Mouse (Mus musculus): ENCODE measurements around the gene Batf2.
"Not testable (repeated sequence)": the region's sequence is repeated elsewhere in the genome, so short reads cannot be mapped to it uniquely, and the experiment has no call there.

The Batf2 gene

DNA sequence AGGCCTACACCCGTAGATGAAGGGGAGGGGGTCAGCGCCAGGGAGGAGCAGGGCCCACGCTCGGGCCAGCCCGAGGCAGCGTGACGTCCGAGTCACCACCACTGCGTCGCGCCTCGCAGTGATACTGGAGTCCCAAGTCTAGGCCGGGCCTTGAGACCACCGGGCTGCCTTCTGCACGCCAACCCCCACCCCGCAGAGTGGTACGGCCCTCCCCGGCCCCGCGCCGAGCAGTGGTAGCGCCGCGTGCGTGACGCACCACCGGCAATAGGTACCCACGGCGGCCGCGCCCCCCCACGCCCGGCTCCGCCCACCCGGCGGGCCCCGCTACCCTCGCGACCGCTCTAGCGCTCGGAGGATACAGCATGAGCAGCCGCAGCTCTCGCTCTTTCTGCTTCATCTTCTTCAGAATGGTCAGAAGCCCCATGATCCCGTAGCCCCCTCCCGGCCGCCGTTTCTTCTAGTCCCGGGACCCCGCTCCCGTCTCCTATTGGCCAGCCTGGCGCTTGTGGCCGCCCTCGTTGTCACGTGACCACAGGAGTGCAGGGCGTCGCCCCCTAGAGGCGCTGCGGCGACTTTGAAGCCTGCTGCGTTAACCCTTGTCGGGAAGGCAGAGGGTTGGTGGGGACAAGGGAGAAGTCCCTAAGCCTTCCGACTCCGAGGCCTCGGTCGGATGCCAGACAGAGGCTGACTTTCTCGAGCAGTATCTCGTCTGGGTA lies at the start of gene Batf2:
Batf2 (plus strand) TSS at position 306 of the 716 bp plus-strand sequence.
- DNase-seq (ENCODE audit: low spot score), result peak; percentile 97

DNA sequence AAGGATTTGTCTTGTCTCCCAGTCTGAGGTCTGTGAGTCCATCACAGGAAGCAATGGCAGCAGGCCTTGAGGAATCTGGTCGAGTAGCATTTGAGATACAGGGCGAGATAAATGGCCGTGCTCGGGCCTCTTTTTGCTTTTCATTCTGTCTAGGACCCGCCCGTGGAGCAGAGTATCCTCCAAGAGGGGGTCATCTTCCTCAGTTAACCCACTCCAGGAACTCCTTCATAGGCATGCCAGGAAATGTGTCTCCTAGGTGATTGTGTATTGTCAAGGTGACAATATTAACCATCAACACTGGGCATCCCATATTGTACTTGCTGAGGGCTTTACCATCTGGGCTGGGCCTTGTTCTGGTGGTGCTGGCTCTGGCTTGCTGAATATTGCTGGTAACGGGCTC lies 46.7 kb upstream of the Batf2 start, which contains the start of gene AC131692.1:
AC131692.1 (plus strand) TSS at position 301 of the 400 bp plus-strand sequence.
- DNase-seq (ENCODE audit: low spot score), result no peak

DNA sequence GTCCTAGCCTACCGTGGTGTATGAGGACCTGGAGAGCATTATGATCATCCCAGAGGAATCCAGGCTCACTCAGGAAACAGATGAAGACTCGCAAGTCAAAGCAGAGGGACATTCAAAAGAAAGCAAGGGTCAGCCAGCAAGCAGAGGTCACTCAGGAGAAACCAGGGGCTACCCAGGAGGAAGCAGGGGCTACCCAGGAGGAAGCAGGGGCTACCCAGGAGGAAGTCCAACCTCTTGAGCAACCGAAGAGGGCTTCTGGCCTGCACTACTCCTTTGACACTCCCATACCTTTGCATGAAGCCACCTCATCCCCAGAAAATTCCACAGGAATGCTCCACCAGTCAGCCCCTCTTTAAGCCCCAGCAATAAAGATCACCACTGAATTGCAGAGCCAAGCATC lies 42.9 kb upstream of the Batf2 start:
- no peak for DNase-seq (ENCODE audit: low spot score)

DNA sequence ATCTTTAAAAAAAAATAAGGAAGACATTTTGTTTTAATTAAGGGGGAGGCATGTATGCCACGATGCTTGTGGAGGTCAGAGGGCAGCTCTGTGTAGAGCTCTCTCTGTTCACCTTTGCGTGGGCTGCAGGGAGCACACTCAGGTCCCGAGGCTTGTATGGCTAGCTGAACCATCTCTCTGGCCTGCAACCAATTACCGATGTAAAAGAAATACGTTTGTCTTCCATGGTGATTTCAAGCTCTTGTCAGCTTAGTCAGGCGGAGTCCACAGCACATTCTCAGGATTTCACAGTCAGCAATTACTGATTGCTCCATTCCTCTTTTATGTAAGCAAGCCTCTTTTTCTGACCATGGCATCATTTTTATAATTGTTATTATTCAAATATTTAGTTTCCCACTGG lies 39.6 kb upstream of the Batf2 start:
- DNase-seq (ENCODE audit: low spot score), result no peak

DNA sequence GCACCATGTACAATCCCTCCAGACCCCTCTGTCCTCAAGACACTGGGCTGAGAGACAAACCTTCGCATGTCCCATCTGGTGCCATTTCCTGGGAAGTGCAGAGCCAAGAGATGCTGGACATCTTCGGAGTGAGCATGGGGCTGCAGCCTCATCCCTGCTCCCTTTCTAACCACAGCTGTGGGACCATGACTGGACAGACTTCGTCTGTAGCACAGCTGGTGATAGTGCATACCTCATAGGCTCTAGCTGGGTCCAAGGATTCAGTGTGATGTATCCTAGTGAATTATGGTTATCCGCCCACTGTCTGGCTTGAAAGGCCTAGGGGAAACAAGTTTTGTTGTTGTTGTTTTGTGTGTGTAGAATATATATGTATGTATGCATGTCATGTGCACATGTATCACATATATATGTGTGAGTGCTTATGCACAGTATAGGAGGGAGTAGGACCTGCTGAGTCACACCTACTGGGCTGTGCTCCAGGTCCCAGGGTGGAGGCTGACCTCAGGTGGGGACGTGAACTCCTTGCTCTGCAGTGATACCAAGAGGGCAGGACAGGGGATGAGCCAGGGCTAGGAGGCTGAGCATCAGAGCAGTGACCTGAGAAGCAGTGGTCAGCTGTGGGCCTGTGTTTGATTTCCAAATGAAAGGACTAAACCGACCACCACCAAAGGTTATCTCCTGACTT lies 38.5 kb upstream of the Batf2 start:
- DNase-seq (ENCODE audit: low spot score), result no peak

DNA sequence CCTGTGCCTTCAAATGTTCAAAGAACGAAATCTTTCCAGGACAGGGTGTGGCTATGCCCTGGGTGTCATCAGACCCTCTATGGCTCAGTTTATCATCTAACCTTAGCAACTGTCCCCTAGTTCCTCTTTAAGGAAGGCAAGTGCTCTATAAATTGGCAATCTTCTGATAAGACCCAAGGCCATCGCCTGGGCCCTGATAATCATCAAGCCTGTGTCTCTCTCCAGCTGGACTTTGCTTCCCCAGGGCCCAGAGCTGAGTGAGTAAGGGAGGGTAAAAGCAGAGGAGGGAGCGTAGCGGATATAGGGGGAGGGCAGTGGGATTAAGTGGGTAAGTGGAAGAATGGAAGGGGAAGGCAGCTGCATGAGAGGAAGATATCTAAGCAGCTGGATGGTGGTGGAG lies 36.3 kb upstream of the Batf2 start:
- DNase-seq (ENCODE audit: low spot score), result peak; percentile 51

DNA sequence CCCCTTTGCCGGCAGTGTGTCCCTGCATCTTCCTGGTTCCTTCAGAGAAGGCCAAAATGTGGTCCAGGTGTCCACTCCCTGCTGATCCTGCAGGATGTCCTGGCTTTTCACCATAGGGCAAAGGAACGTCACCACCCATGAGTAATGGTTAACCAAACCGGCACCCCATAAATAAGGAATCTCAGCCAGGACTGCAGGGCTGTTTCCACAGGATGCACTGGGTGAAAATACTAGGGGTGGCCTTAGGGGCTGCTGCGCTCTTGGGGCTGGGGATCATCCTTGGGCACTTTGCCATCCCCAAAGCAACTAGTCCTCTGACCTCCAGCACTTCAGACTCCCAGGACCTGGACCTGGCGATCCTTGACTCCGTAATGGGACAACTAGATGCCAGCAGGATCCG lies 35.2 kb upstream of the Batf2 start, which contains the start of gene Naaladl1:
Naaladl1 (plus strand) TSS at position 197 of the 400 bp plus-strand sequence.
- DNase-seq (ENCODE audit: low spot score), result no peak

DNA sequence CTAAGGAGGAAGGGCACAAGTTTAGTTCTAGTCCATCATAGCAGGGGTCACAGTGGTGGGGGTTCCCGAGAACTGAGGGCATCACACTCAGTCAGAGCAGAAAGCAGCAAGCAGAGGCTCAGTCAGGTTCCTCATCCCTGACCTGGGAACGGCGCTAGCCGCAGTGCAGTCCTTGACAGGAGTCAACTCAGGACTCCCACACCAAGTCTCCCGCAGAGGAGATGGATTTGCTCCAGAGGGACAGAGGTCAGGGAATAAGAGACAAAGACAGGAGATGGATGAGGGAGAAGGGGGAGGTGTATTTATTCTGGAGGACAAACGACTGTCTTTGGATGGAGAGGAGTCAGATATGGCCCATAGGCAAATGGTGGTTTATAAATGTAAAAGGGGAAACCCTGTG lies 27.7 kb upstream of the Batf2 start:
- no peak for DNase-seq (ENCODE audit: low spot score)

DNA sequence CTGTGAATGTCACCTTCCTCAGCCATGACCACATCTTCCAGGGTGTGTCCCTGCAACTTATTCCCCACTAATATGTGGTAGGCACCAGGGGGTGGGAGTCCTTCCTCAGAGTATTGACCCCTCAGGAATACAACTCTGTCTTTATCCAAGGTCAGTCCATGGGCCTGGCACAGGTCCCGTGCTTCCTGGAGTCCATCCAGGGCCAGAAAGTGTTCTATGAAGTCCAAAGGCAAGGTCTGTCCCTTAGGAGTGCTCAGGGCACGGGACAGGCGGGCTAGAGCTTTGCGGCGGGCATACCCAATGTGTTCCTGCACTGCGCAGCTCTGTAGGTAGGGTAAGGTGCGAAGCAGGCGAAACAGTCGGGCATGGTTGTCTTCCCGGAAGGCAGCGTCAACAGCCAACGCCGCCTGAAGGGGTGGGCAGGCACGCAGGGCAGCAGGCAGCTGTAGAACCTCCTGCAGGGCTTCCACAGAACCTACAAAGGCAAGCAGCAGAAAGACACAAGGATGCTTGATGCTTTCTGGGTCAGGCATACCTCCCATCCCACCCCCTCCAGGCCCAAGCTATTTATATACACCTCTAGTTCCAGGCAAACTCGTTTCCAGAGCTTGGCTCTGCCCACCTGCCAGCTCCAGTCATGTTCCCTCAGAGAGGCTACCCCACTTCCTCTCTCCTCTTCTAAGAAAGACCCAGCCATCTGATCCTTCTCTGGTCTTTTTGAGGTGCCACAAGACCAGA lies 24.5 kb upstream of the Batf2 start:
- DNase-seq (ENCODE audit: low spot score), result no peak

DNA sequence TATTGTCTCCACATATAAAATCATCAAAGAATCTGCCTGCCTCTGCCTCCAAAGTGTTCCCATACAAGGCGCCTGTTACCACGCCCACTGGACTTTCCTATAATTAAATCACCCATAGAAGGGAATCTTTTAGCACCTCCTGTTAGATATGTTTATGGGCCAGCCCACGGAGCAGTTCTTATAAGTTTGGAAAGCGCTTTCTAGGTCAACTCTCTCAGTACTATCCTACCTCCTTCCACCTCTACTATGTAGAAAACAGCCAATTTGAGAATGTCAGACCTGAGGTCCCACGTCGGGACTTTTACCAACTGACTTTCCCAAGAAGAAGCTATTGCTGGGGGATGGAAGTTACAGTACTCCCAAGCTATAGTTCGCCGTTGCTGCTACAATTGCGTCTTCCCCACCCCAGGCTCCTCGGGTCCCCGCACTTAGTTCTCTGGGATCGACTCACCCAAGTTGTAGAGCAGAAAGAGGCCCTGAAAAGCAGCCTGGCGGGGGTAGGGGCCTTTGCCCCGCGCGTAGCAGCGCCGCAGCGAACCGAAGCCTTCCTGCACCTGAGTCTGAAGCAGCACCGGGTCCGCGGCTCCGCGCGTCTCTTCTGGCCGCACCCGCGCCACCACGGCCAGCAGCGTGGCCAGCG lies 23.3 kb upstream of the Batf2 start:
- DNase-seq (ENCODE audit: low spot score), result peak; percentile 38

DNA sequence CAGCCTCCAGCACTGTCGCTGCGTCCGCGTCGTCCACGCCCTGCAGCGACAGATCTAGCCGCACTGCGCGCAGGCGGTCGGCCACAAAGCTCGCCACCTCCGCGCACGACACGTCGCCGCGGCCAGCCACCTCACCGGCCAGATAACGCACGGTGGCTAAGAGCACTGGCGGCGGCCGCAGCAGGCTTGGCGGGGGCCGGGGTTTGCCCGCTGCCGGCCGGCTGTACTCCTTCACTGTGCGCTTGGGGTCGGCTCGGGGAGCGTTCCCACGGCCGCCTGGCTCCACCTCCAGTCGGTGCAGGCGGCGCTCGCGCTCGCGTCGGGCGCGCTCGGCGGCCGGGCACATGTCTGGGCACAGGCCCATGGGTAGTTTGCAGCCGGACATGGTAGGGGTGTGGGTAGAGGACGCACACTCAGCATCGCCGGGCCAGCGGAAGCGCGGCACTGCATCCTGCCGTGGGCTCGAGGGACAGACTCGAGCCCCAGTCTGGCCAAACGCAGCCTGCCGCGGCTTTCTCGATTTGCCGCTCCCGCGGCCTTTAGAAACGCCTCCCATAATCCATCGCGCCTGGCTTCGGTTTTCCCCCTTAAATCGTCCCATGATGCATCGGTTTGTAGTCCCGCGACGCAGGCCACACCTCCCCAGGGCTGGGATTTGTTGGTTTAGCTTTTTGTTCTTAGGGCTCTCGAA lies 22.7 kb upstream of the Batf2 start, which contains the start of gene Sac3d1:
Sac3d1 (minus strand) TSS at position 665 of the 691 bp plus-strand sequence.
- DNase-seq (ENCODE audit: low spot score), result peak; percentile 96

DNA sequence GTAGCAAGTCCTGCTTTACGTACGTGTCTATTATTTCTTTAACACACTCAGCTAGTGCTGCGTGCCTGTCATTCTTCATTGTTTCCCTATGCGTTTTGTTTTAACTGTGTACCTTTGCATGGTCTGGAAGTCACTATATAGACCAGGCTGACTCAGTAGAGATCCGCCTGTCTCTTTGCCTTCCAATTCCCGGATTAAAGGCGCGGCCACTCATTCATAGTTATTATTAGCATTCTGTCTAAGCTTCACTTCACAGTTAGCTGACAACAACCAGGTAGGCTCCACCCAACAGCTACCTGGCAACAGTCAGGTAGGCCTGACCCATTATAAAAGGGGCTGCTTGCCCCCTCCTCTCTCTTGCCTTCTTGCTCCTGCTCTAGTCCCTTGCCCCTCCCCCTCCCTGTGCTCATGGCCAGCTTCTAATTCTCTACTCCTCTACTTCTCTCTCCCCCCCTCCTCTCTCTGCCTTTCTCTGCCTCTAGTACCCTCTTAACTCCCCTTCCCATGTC lies 22.1 kb upstream of the Batf2 start:
- DNase-seq (ENCODE audit: low spot score), result no peak

DNA sequence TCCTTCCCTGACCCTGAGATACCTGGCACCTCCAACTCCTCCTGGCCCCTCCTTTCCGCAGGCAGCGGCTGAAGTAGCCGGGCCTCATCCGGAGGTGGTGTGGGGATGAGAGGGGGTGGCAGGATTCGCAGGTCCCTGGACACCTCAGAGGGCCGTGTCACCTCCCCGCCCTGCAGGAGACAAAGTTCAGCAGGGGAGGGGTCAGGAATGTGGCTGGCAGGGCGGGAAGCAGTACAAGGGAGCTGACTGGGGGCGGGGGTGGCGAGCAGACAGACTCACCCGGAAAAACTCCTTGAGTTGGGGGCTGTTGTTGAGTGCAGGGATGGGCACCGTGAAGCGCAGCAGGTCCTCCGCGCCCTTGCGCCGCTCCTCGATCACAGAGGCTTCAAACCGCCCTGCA lies 19.0 kb upstream of the Batf2 start:
- no peak for DNase-seq (ENCODE audit: low spot score)

DNA sequence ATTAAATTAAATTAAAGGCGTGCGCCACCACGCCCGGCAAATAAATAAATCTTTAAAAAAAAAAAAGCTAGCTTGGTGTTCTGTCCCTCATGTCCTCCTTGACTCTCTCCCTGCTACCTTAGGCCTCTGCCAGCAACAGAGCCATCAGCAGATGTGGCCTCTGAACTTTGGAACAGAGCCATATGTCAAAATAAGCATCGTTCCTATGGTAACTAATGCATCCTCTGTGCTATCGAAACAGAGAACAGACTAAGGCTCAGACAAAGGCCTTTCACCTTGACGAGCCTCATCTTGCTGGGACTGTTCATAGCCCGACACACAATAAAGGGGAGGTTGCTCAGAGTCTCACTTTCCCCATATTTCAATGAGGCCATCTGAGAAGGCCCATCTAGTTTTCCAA lies 17.5 kb upstream of the Batf2 start:
- DNase-seq (ENCODE audit: low spot score), result peak; percentile 91

DNA sequence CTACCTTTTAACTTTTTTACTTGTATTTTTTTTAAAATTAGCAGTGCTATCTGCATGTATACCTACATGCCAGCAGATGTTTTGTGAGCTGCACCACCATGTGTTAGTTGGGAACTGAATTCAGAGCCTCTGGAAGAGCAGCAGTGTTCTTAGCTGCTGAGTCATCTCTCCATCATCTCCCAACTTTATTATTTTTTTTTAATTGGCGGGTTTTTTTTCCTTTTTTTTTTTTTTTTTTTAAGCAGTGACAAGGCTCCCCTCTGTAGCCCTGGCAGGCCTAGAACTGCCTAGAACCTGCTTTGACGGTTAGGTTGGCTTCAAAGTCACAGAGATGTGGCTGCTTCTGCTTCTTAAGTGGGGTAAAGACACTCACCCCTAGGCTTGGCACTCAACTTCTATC lies 15.9 kb upstream of the Batf2 start:
- DNase-seq (ENCODE audit: low spot score), result no peak

DNA sequence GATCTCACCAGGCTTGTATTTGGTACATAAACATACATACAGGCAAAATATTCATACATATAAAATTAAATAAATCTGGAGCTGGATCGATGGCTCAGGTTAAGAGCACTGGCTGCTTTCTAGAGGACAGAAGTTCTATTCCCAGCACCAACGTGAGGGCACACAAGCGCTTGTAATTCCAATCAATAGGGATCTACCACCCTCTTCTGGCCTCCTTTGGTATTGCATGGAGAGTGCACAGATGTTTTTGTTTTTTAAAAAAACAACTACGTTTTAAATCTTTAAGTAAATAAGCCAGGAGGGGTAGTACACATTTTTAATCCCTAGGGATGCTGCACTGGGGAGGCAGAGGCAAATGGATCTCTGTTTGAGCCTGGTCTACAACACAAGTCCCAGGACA lies 14.5 kb upstream of the Batf2 start:
- peak; percentile 77 for DNase-seq (ENCODE audit: low spot score)

DNA sequence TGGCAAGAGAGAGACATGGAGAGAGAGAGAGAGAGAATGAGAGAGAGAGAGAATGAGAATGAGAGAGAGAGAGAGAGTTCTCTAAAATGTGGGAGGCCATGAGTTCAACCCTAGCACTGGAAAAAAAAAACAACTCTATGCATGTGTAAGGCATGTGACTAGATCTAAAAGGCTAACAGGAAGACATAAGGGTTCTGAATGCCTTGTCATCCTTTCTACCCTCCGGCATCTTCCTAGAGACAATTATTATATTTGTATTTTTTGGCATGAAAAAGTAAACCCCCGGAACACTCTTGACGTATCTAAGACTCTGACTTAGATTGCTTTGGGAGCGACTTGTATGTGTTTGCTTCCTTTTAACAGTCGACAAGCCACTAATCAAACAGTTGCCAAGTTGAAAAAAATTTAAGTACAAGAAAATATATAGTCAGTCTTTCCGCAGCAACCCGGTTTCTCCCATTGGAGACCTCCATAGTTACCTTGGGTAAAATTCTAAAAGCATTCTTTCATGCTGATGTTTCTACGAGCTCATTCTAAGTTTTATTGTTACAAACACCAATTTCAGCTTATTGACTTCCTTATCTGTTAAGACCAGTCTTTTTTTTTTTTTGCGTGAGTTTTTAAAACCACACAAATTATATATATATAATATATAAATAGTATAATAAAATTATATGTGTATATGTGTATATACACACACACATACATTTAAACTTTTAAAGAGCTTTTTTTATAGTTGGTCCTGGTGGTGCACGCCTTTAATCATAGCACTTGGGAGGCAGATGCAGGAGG lies 13.8 kb upstream of the Batf2 start:
- no peak for DNase-seq (ENCODE audit: low spot score)

DNA sequence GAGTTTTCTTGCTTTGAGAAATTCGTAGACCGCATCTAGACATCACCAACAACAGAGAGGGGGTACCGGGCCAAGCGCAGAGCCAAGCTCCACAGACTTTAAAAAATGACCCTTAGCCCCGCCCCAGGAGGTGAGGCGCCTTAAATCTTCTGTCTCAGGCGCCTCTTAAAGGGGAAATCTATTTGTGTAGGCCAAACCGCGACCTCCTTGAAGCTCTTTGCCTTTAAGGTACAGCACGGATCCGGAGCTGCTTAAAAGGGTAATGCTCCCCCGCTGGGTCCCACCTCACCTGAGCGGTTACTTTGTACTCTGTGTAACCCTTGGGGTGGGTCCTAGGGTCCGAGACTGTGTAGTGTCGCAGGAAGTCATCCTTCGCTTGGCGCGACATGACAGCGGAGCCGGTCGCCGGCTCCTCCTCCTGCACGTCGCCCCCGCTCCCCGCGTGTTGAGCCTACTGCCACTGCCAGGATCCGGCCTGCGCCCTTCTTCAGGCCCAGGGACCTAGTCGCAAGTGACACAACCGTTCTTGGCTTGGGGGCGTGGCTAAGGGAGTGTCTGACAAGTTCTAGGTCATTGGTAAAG lies 12.9 kb upstream of the Batf2 start, which contains the start of gene Snx15:
Snx15 (minus strand) TSS at position 545 of the 582 bp plus-strand sequence.
- peak; percentile 94 for DNase-seq (ENCODE audit: low spot score)

DNA sequence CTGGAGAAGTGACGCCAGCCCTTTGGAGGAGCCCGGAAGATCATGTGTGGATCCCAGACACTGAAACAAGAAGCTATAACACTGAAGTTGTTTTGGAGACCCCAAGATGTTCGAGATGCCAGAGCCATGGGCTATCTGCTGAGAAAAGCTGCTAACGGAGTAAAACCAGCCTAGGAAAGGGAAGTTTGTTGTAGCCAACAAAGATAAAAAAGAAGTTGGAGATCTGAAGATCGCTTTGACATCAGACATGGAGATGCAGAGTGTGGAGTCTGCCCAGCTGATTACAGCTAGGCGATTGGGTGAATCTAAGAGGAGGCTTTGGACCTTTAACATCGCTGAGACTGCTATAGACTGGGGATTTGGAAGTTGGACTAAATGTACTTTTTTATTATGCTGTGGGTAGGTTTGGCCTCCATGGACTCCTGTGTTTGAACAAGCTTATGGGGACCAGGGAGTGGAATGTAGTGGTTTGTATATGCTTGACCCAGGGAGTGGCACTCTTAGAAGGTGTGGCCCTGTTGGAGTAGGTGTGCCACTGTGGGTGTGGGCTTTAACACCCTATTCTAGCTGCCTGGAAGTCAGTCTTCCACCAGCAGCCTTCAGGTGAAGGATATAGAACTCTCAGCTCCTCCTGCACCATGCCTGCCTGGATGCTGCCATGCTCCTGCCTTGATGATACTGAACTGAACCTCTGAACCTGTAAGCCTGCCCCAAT lies 10.2 kb upstream of the Batf2 start:
- DNase-seq (ENCODE audit: low spot score), result not testable (repeated sequence)

Measured in MN1 (cell line).